Mouse (Mus musculus): ENCODE measurements around the gene Myo18a. TPM values are rescaled to one million over a fixed set of nuclear protein-coding genes. Genes with fewer than 3 reads are reported as not detected.
A peak's percentile ranks its signal among the peaks of the same experiment; 100 is the strongest.

Gene Myo18a
- polyA plus RNA-seq, 1 experiment from 2014 or later: 54.4 TPM

DNA sequence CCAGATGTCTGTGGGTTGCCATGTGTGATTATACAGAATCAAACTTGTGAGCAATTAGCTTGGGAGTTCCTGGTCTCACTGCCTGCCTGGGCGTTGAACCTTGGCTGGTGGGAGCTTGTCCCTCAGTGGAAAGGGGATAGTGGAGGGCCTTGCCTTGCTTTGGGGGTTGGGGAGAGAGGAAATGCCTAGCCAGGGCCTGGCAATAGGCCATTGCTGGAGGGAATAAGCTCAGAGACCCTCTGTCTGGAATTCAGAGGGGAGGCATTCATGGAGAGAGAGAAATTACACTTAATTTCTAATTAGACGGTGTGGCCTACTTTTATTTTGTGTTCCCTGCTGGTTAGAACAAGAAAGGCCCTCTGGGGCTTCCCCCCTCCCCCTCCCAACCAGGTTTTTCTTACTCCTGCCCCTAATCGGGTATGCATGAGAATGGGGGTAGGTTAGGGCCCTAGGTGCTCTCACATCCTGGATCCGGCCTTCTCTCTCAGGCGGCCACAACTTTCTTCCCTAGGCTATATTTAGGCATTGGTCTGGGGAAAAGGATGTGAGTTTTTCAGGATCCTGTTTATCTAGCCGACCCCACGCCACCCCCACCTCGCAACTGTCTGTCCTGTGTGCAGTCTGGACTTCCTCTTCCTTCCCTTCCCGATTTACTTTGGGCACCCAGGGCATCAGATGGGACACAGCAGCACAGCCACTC is 12.8 kb downstream of the Myo18a start:
- no peak overlapping the region for H3K27ac ChIP-seq

DNA sequence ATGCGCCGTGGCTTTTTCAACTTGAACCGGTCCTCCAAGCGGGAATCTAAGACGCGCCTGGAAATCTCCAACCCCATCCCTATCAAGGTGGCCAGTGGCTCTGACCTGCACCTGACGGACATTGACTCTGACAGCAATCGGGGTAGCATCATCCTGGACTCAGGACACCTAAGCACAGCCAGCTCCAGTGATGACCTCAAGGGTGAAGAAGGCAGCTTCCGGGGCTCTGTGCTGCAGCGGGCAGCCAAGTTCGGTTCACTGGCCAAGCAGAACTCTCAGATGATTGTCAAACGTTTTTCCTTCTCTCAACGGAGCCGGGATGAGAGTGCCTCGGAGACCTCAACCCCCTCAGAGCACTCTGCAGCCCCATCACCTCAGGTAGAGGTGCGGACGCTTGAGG is 14.4 kb downstream of the Myo18a start:
- H3K4me3 ChIP-seq (replicated peaks): no peak overlapping the region
- no peaks in the 10 kb centered on the region for H3K9me3 ChIP-seq
- ATAC-seq: no peak
- H3K36me3 ChIP-seq: peaks cover 38% of the 10 kb centered on the region
- H3K9ac ChIP-seq (replicated peaks): no peak overlapping the region
- 94% methylated on average over 17 of the region's 17 CpGs for WGBS
- no peak overlapping the region for H3K27ac ChIP-seq
- H3K4me2 ChIP-seq (replicated peaks): no peak overlapping the region
- H3K4me1 ChIP-seq (replicated peaks): peaks cover 9% of the 10 kb centered on the region; the same call in 1 of the 2 replicates
- H3K27me3 ChIP-seq: no peaks in the 10 kb centered on the region

More for the DNA sequence above, 12.8 kb downstream of the Myo18a start:
- H3K4me2 ChIP-seq (replicated peaks): no peak overlapping the region
- peaks cover 34% of the 10 kb centered on the region for H3K36me3 ChIP-seq
- no peak overlapping the region for H3K9ac ChIP-seq (replicated peaks)
- no peaks in the 10 kb centered on the region for H3K27me3 ChIP-seq
- ATAC-seq: no peak
- H3K4me3 ChIP-seq (replicated peaks): no peak overlapping the region
- 58% methylated on average over 9 of the region's 9 CpGs for WGBS
- H3K4me1 ChIP-seq (replicated peaks): peaks cover 13% of the 10 kb centered on the region; the same call in 1 of the 2 replicates
- no peaks in the 10 kb centered on the region for H3K9me3 ChIP-seq

DNA sequence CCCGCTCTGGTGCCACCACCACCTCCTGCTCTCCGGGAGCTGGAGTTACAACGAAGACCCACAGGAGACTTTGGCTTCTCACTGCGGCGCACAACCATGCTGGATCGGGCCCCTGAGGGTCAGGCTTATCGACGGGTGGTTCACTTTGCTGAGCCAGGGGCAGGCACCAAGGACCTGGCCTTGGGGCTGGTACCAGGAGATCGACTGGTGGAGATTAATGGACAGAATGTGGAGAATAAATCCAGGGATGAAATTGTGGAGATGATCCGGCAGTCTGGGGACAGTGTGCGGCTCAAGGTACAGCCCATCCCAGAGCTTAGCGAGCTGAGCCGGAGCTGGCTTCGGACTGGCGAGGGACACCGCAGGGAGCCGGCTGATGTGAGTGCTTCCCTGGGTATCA is 14.9 kb downstream of the Myo18a start:
- Histone ChIP-seq H3K4me1 (replicated peaks) (peaks cover 9% of the 10 kb centered on the region), H3K4me3 (replicated peaks) (no peak overlapping the region), H3K27me3 (no peaks in the 10 kb centered on the region), H3K36me3 (peaks cover 38% of the 10 kb centered on the region), H3K9ac (replicated peaks) (no peak overlapping the region), H3K4me2 (replicated peaks) (no peak overlapping the region), H3K27ac (no peak overlapping the region), H3K9me3 (no peaks in the 10 kb centered on the region)
- 89% methylated on average over 17 of the region's 17 CpGs for WGBS
- no peak for ATAC-seq

DNA sequence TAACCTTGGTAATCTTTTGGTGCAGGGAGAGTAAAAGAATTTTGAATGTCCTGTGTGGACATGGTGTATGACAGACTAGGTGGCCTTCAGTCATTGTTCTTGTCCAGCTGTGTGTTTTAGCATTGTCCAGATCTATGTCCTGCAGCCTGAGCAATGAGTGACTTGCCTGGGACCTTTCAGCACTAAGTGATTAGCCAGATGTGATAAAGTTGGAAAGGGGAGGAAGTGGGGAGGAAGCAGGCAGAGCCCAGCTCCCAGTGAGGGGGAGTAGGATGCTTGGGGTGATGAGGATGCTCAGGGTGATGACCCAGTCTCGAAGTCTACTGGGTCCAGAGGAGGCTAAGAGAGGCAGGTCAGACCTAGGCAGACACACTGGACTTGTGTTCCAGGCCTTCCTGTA is 16.2 kb downstream of the Myo18a start:
- Histone ChIP-seq H3K9me3 (no peaks in the 10 kb centered on the region), H3K36me3 (peaks cover 34% of the 10 kb centered on the region), H3K4me3 (replicated peaks) (no peak overlapping the region), H3K4me2 (replicated peaks) (no peak overlapping the region), H3K27me3 (no peaks in the 10 kb centered on the region), H3K27ac (no peak overlapping the region), H3K4me1 (replicated peaks) (peaks cover 22% of the 10 kb centered on the region), H3K9ac (replicated peaks) (no peak overlapping the region)
- no peak for ATAC-seq
- WGBS: 100% methylated on average over 1 of the region's 1 CpGs

DNA sequence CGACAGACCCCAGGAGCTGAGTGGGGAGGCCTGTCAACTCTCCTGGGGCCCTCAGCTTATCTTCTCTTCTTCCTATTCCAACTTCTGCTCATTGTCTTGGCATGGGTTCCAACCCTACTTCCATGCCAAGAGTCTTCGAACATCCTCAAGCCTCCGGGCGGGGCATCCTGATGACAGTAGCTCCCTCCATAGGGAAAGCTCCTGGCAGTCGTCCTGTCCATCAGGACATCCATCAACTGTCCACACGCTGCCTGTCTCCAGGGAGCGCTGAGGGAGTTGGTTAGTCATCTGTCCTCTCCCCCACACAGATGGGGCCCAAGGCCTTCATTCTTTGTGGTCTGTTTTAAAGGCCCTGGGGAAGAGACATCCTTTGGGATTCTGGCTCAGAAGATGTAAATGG is 18.0 kb downstream of the Myo18a start:
- peaks cover 36% of the 10 kb centered on the region for H3K4me1 ChIP-seq (replicated peaks)
- no peaks in the 10 kb centered on the region for H3K27me3 ChIP-seq
- peaks cover 34% of the 10 kb centered on the region for H3K36me3 ChIP-seq
- no peak overlapping the region for H3K9ac ChIP-seq (replicated peaks)
- 83% methylated on average over 7 of the region's 7 CpGs for WGBS
- no peak overlapping the region for H3K4me2 ChIP-seq (replicated peaks)
- no peak overlapping the region for H3K4me3 ChIP-seq (replicated peaks)
- no peaks in the 10 kb centered on the region for H3K9me3 ChIP-seq
- no peak overlapping the region for H3K27ac ChIP-seq
- no peak for ATAC-seq

DNA sequence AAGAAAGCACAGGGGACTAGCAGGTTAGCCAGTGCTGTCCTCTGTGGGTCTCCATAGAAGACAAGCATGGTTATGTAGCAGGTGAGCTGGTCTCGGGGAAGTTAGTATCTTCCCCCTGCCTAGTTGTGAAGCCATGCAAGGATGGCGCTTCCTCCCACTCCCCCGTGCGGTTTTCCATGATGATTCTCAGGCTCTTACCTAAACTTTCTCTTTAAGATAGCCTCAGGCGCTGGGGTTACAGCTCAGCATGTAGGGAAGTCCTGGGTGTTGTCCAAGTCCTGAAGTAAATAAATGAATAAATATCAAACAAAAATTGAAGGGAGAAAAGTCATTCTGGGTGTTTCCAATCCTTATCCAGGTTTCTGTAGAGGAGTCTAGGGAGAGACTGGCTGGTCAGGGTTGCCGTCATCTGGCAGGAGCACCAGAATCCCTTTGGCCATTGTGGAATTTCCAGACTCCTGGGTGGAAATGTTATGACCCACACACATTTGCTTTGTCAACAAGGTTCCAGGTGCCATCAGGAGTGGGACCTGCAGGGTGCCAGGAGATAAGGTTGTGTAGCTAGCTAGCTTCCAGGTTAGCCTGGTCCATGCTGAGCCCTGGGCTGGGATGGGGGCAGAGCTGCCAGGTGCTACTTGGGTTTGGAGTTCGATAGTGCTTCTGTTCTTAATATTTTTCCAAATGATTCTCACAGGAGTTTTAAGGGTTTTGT is 19.2 kb downstream of the Myo18a start:
- WGBS: 94% methylated on average over 7 of the region's 7 CpGs
- H3K9ac ChIP-seq (replicated peaks): no peak overlapping the region

DNA sequence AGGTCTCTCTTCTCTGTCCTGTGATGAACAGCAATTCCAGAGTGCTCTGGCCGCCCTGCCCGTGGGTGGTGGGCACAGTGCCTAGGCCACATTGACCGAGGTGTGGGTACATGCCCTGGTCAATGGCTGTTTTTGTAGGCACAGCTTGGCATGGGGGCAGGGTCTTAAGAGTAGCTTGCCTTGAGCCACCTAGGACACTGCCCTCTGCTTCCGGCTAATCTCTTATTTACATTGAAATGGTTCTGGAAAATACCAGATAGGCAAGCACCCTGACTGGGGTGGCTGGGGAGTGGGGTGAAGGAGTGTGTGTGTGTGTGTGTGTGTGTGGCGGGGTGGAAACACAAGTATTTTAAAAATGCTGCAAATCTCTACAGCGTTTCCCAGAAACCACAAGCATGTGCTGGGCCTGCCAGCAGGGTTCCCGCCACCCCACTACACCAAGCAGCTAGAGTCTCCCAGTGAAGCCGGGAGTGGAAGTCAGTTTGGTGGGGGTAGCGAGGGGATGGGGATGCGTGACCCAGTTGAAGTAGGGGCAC is 20.2 kb downstream of the Myo18a start:
- 65% methylated on average over 10 of the region's 10 CpGs for WGBS
- no peak overlapping the region for H3K9ac ChIP-seq (replicated peaks)
- H3K27ac ChIP-seq: peak overlapping the region; percentile 41
- ATAC-seq: no peak
- peaks cover 43% of the 10 kb centered on the region for H3K4me1 ChIP-seq (replicated peaks)
- no peaks in the 10 kb centered on the region for H3K9me3 ChIP-seq
- H3K36me3 ChIP-seq: peaks cover 22% of the 10 kb centered on the region
- no peak overlapping the region for H3K4me3 ChIP-seq (replicated peaks)
- H3K4me2 ChIP-seq (replicated peaks): 0 out of 2 replicates have a peak overlapping the region, but pooled peaks have one; percentile 4
- no peaks in the 10 kb centered on the region for H3K27me3 ChIP-seq

More for the DNA sequence above, 19.2 kb downstream of the Myo18a start:
- Histone ChIP-seq H3K4me1 (replicated peaks) (peaks cover 43% of the 10 kb centered on the region), H3K27me3 (no peaks in the 10 kb centered on the region), H3K4me3 (replicated peaks) (no peak overlapping the region), H3K36me3 (peaks cover 32% of the 10 kb centered on the region), H3K4me2 (replicated peaks) (no peak overlapping the region), H3K9me3 (no peaks in the 10 kb centered on the region), H3K27ac (no peak overlapping the region)
- no peak for ATAC-seq

DNA sequence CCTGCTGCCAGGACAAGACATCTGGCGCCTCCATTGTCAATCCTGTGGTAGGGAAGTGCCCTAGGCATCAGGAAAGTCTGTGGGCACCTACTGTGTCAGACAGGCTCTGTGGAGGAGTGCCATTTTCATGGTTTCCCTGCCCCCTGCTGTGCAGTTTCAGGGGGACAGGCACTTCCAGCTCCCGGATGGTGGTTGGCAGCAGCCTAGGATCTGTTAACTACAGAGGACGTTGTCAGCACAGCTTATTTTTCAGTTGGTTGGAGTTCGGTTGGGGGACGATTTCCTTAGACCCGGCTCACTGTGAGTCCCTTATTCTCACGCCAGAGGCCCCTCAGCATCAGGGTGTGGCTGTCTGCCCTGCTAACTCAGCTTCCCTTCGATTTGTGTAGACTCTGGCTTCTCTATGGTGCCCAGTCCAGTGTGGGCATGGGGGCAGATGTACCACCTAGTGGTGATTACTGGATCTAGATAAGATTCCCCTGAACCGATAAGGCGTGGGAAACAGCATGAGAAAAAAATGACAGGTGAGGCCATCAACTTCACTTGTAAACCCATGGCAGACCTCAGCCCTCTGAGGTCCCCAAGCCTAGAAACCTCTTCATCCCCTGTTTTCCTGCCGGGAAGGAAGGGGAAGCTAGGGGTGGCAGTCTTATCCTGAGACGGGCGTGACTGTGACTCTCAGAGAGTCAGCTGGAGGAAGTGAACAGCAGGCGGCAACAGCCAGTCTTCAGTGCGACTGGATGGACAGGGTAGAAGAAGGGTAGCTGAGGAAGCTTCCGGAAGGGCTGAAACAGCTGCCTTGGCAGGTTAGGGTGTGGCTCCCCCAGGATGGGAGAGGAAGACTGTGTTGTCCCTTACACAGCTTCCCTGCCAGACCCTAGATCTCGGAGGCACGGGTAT is 21.0 kb downstream of the Myo18a start:
- Histone ChIP-seq H3K27me3 (no peaks in the 10 kb centered on the region), H3K27ac (peak overlapping the region; percentile 41), H3K4me1 (replicated peaks) (peaks cover 43% of the 10 kb centered on the region), H3K4me3 (replicated peaks) (no peak overlapping the region), H3K9me3 (no peaks in the 10 kb centered on the region), H3K4me2 (replicated peaks) (0 out of 2 replicates have a peak overlapping the region, but pooled peaks have one; percentile 4), H3K9ac (replicated peaks) (no peak overlapping the region), H3K36me3 (peaks cover 15% of the 10 kb centered on the region)
- ATAC-seq: 0 out of 2 replicates have a peak, but pooled peaks have one; percentile 20
- WGBS: 67% methylated on average over 18 of the region's 18 CpGs

DNA sequence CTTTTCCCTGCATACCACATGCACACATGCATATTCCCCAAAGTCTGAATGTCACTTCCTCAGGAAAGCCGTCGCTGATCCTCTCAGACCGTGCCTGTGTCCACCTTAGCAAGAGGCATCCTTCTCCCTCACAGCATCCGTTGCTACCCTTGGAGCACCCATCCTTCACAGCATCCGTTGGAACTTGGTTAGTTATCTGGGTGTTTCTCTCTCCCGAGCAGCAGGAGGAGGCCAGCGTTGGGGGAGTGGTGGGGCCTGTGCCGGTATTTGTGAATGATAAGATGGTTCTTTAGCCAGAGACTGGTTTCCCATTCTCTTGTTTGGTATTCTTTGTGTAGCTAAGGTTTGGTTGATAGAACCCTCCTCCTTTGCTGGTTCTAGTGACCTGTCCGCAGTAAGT is 21.8 kb downstream of the Myo18a start:
- no peaks in the 10 kb centered on the region for H3K9me3 ChIP-seq
- peaks cover 9% of the 10 kb centered on the region for H3K36me3 ChIP-seq
- H3K4me1 ChIP-seq (replicated peaks): peaks cover 46% of the 10 kb centered on the region
- H3K4me3 ChIP-seq (replicated peaks): no peak overlapping the region
- no peak overlapping the region for H3K4me2 ChIP-seq (replicated peaks)
- WGBS: 84% methylated on average over 9 of the region's 9 CpGs
- no peak for ATAC-seq
- H3K27me3 ChIP-seq: no peaks in the 10 kb centered on the region
- no peak overlapping the region; the same call in 1 of the 2 replicates for H3K9ac ChIP-seq (replicated peaks)
- no peak overlapping the region for H3K27ac ChIP-seq

DNA sequence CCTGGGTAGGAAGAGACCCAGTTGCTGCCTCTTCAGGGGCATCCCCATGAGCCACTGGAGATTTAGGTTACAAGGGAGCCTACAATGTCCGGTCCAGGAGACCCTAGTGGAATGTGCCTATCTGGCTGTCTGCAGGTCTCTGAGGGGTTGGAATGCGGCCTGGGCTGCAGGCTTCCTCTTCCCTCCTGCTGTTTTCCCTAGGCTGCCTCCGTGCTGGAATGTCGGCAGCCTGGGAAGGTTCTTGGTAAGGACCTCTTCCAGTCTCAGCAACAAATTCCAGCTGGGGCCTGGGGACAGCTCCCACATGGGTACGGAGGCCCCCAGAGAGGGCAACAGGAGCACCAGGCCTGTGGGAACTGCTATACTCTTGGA is 22.3 kb downstream of the Myo18a start:
- Histone ChIP-seq H3K27me3 (no peaks in the 10 kb centered on the region), H3K9me3 (no peaks in the 10 kb centered on the region), H3K4me2 (replicated peaks) (no peak overlapping the region), H3K4me1 (replicated peaks) (peaks cover 49% of the 10 kb centered on the region), H3K36me3 (peaks cover 9% of the 10 kb centered on the region), H3K27ac (peak overlapping the region; percentile 47), H3K4me3 (replicated peaks) (no peak overlapping the region), H3K9ac (replicated peaks) (no peak overlapping the region; the same call in 1 of the 2 replicates)
- no peak for ATAC-seq
- 26% methylated on average over 5 of the region's 5 CpGs for WGBS

DNA sequence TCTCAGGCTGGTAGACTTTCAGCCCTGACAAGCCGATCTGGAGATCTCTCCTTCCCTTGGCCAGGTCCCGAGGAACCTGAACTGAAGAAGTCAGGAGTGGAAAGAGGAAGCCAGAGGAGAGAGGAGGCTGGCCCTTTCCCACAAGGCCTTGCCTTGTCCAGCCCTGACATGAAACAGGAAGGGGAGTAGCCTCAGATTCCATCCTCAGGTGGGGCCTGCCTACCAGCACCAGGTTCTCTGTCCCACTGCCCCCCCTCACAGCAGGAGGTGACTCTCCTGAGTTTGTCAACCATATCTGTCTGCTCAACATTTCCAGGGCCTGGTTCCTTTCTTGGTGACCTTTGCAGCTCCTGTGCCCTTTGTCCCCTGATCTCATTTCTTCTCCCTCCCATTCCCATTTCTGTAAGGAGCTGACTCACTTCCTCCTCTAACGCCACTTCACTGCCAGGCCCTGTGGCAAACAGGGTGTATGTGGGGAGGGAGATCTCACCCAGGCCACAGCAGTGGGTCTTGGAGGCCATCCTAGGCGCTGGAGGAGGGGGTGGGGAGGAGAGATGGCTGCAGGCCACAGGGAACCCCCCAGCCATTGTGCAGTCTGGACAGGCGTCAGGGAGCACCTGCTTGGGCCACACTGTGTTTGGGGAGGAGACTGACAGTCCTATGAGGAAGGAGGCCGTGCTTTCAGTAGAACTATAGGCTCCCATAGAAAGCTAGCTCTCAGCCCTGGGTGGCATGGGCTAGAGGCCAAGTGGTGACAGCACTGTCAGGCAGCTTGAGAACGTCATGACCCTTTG is 22.9 kb downstream of the Myo18a start:
- H3K27ac ChIP-seq: peak overlapping the region; percentile 72
- no peaks in the 10 kb centered on the region for H3K9me3 ChIP-seq
- peak; percentile 59; the same call in 1 of the 2 replicates for ATAC-seq
- no peak overlapping the region for H3K4me2 ChIP-seq (replicated peaks)
- no peak overlapping the region for H3K4me3 ChIP-seq (replicated peaks)
- peaks cover 52% of the 10 kb centered on the region for H3K4me1 ChIP-seq (replicated peaks)
- H3K9ac ChIP-seq (replicated peaks): peak overlapping the region; percentile 11; the same call in 1 of the 2 replicates
- no peaks in the 10 kb centered on the region for H3K27me3 ChIP-seq
- H3K36me3 ChIP-seq: peaks cover 3% of the 10 kb centered on the region
- WGBS: 55% methylated on average over 7 of the region's 7 CpGs
